Mouse (Mus musculus) testis, adult 2 months (tissue): ENCODE data around the gene Commd8.

ENCODE experiments used
- CTCF ChIP-seq: fragments of 200-500 bp; IDR thresholded peaks from 2 replicates; pipeline ENCODE4 v1.5.1; 2012; ENCODE audit warnings: low read depth, mild to moderate bottlenecking, inconsistent platforms, low read length, moderate library complexity; ENCODE audit not compliant: control insufficient read depth, insufficient read depth, insufficient replicate concordance
- POLR2A ChIP-seq: fragments of 200-500 bp; IDR thresholded peaks from 2 replicates; pipeline ENCODE4 v1.6.1; 2012; ENCODE audit warnings: low read depth, mild to moderate bottlenecking, inconsistent platforms, low read length, moderate library complexity; ENCODE audit not compliant: control insufficient read depth

DNA sequence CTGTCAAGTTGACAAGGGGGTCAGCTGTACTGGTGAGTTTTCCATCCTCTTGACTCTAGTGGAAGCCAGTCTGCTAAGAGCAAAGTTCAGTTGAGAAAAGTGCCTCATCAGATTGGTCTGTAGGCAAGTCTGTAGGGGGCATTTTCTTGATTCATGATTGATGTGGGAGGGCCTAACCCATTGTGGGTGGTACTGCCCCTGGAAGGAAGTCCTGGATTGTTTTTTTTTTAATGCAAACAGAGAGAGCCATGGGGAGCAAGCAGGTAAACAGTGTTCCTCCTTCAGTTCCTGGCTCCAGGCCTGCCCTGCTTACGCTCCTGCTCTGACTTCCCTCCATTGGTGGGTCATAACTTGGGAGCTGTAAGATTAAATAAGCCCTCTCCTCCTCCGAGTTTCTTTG is 34.1 kb downstream of the Commd8 start:
- no peak for TF ChIP-seq CTCF
- TF ChIP-seq POLR2A: no peak
